18 mouse cellular contexts compared by ENCODE assay signal in genomic region chr2:166963257-166963656, GRCm38 (mm10).
"Had no signal": no experiment of that assay in that cellular context is flagged by ENCODE, and none has a peak within 500 bp of the region (broad histone marks: within the 10 kb centered on the region; RNA-seq: fewer than 3 reads in every experiment).

No protein-coding gene starts in this region.

- H3K4me1 ChIP-seq: midbrain, embryonic 10.5 days; midbrain, embryonic 12.5 days; neural tube, embryonic 13.5 days; neural tube, embryonic 15.5 days had no signal

- H3K27ac ChIP-seq: midbrain, embryonic 10.5 days; midbrain, embryonic 12.5 days; neural tube, embryonic 13.5 days; neural tube, embryonic 15.5 days had no signal

- ATAC-seq: midbrain, embryonic 16.5 days had no signal

- H3K27me3 ChIP-seq: midbrain, embryonic 12.5 days; neural tube, embryonic 13.5 days; neural tube, embryonic 15.5 days had no signal

- H3K4me3 ChIP-seq: midbrain, embryonic 10.5 days; midbrain, embryonic 12.5 days; myocyte; neural tube, embryonic 13.5 days; neural tube, embryonic 15.5 days had no signal

- H3K9me3 ChIP-seq: midbrain, embryonic 10.5 days; midbrain, embryonic 12.5 days; neural tube, embryonic 13.5 days; neural tube, embryonic 15.5 days had no signal

- H3K9ac ChIP-seq: lung, embryonic 14.5 days; midbrain, embryonic 12.5 days; neural tube, embryonic 13.5 days; neural tube, embryonic 15.5 days had no signal

- DNase-seq: lung, embryonic 14.5 days; lung, postnatal 10 days; lung, postnatal 4 days; midbrain, embryonic 14.5 days; retina, postnatal 1 day; right cerebral cortex, adult 18-20 months; right cerebral cortex, postnatal 25 days; right cerebral cortex, postnatal 4 days; spleen, adult 18-20 months; thymus, adult 18-20 months; thymus, postnatal 14 days; thymus, postnatal 36 days had no signal

- H3K4me2 ChIP-seq: lung, embryonic 14.5 days; midbrain, embryonic 12.5 days; neural tube, embryonic 13.5 days; neural tube, embryonic 15.5 days had no signal
